Mouse (Mus musculus) kidney, adult 8-10 months (tissue): ENCODE measurements at regions not wholly inside any gene's neighbourhood (a gene's known extent, or its start where the extent isn't known, plus 50 kb on each side); places are given as distances from the start of the nearest gene placed in this dataset.

ENCODE experiments used
- DNase-seq, 2 experiments: peaks; one replicate each; pipeline ENCODE4 v3.0.0; 2022

DNA sequence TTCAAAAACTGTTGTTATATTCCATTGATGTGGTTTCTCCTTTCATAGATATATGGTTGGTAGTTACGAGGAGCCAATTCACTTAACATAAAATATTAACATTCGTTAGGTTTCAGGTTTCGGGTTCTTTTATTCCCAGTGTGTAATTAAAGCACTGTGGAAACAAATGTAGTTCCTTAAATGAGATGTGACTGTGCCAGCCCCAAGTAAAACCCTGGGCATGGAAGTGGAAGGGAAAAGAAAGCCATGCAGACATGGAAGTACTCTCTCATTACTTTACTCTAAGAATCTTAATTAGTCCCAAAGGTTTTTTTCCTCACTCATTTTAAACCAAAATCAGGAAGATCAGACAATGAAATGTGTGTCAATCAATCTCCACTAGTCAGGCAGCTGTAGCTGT, 784.9 kb upstream of the Apob start:
- no peak for DNase-seq

DNA sequence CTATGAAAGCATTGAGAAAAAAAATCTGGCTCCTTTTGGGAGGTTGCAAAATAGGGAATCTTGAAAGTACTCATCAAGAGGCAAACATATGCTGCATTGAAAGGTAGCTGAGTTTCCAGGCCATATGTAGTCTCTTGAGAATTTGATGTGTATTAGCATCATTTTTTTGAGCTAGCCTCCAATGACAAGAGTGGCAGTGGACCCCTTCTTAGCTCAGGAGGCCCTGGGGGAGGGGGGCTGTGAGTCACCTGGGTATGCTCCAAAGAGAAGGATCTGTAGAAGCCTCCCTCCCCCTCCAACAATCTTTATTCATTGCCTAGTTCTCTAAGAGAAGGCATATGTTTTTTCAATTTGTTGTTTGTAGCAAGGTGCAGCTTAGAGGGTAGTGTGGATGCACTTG, 779.4 kb upstream of the Apob start:
- DNase-seq, result no peak

DNA sequence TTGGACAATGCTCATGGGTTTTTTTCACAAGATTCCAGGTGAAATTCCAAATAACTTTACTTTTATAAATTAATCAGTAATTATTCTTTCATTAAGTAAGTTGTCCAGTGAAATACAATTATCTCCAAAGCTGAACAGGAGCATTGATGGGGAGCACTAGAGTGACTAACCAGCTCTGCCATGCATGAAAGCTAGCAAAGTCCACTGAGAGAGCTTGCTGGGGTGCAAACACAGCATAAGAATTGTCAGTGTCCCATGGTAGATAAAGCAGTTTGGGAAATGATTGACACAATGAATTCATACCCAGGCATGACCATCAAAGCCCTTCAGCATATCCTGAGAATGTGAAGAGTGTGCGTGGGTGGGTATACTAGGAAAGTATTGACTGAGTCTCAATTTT, 776.6 kb upstream of the Apob start:
- peak in 1 of 2 experiments; percentile 1 for DNase-seq

GRCm38 (mm10) chr12:7215686-7216085, 761.8 kb upstream of the Apob start:
- no peak for DNase-seq

GRCm38 (mm10) chr12:7217499-7217898, 759.9 kb upstream of the Apob start:
- no peak for DNase-seq

- DNase-seq, result no peak
Measured at GRCm38 (mm10) chr12:7228124-7228523, 749.3 kb upstream of the Apob start.

GRCm38 (mm10) chr12:7228541-7229225, 748.8 kb upstream of the Apob start:
- no peak for DNase-seq

- no peak for DNase-seq
Measured at GRCm38 (mm10) chr12:7250324-7250723, 727.1 kb upstream of the Apob start.

DNA sequence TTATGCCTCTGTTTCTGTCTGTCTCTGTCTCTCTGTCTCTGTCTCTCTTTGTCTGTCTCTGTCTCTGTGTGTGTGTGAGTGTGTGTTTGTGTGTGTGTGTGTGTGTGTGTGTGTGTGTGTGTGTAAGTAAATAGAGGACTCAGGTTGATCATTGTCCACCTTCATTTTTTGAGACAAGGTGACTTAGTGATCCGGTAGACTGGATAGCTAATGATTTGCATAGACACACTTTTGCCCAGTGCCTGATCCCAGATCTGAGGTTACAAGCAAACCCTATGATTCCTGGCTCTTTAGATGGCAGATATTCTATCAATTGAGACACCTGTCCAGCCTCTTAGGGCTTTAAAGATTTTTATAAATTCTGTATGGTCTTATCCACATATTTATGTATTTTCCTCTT, 706.9 kb upstream of the Apob start:
- peak; percentile 18 to 37 for DNase-seq

- DNase-seq, result no peak
Measured at GRCm38 (mm10) chr12:7284354-7285036, 693.0 kb upstream of the Apob start.

- no peak for DNase-seq
Measured at GRCm38 (mm10) chr12:7291557-7291956, 685.9 kb upstream of the Apob start.

DNA sequence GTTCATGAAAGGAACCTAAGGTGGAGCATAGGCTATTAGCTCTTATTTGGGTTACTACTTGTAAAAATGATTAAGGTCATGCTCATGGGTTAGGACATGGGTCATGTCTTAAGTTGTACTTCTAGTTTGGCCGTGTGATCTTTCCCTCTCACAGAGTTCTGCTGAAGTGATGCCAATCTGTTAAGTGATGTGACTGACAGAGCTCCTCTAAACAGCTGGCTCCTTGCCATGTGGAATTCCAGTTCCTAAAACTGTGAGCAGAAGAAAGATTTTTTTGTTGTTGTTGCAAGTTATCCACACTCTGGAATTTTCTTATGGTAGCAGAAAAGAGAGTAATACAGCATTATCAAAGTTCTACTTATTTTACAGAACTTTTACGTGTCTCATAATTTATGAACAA, 680.4 kb upstream of the Apob start:
- DNase-seq, result no peak

- no peak for DNase-seq
Measured at GRCm38 (mm10) chr12:7321453-7321852, 656.0 kb upstream of the Apob start.

DNA sequence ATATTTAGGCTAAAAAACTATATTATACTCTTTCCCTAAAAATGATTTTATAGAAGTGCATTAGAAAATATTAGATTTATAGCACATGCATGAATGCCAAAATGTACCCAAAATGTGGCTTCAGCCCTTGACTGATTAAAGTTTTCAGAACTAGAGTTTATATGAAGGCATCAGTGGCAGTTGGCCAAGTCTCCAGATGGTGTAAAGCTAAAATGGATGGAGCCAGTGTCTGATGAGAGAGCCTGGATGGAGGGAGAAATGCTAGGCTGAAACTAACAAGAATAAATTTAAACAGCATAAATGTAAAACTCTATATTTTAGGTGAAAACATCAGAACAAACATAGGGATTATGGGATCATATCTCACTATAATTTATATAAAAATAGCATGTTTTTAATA, 648.8 kb upstream of the Apob start:
- DNase-seq, result no peak
